Mouse (Mus musculus) fat pad, adult 2 months (tissue): ENCODE data around the gene Tvp23b.

Source experiments
- DNase-seq: peaks from one replicate; pipeline ENCODE4 v3.0.0-alpha.2; 2011; ENCODE audit warnings: low read depth, low spot score; ENCODE audit errors: extremely low read depth

The Tvp23b gene

DNA sequence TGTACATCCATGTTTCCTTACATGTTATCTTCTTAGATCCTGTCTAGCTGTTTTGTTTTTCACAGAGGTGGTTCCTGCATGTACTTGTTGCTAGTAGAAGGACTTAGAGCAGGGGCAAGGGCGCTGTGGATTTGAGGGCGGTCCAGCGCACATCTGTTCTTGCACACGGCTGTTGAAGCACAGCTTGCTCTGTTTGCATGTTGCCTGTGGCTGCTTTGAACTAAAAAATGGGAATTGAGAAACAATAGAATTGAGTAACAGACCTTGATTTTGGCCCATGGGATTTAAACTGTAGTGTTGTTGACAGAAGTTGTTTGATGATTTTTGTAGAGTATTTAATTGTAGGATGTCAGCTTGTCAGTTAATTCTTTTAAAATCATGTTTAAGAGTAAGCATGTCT is 11.5 kb downstream of the Tvp23b start:
- no peak for DNase-seq

DNA sequence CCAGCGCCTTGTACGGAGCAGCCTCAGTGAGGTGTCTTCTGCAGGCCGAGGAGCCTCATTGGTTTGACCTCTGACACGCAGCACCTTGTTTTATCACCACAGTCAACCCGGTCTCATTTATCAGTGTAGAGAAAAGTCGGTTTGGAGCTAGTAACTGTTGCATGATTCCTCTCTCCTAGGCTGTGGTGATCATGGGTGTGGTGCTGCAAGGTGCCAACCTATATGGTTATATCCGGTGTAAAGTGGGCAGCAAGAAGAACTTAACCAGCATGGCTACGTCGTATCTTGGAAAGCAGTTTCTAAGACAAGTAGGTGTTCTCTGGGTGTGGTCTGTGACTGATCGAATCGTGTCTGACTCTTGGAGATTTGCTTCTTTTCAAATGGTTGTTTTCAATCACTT is 12.5 kb downstream of the Tvp23b start:
- DNase-seq, result no peak

DNA sequence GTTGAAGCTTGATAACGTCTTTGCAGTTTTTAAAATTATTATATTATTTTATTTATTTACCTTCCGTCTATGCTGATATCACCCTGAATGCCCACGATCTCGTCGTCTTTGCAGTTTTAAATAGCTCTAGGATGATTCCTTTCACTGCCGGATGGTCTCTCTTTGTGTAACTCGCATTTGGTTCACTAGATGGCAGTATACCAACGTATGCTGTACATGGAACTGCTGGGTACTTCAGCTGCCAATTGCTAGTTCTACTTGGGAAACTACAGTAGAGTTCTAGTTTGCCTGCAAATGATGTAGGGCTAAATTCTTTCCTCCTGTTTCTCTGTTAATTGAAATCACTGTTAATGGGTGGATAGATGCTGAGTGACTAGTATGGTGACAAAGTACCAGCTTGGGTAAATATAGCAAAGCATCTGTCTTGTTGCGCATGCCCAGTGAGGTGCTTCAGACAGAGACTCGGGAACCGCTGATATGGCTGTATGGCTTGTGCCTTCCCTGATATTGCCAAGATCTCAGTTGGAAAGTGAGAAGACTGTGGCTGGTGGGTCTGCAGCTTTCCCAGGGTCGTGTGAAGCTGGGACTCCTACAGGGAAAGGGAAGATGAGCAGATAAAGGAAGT is 22.6 kb downstream of the Tvp23b start:
- DNase-seq, result no peak

DNA sequence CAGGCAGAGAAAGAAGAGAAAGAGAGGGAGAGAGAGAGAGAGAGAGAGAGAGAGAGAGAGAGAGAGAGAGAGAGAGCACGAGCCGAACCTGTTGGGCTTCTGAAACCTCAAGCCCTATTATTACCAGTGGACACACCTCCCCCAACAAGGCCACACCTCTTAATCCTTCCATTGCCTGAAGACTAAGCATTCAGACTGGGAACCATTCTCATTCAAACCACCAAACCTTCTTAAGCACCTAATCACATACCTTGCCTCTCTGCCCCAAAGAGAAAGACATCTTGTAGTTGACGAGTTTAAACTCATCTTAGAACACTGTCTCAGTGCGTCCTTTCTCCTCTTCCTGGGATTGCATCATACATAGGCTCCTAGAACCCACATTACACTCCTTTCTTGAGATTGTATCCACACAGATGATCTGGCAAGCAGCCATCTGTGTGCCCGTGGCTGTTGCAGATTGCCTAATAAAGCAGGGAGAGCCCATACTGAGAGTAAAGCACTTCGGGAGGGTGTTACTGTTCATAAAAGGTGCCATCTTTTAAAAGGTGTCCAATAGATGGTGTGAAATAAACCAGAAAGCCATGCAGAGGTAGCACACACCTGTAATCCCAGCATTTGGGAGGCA is 24.7 kb downstream of the Tvp23b start:
- no peak for DNase-seq

DNA sequence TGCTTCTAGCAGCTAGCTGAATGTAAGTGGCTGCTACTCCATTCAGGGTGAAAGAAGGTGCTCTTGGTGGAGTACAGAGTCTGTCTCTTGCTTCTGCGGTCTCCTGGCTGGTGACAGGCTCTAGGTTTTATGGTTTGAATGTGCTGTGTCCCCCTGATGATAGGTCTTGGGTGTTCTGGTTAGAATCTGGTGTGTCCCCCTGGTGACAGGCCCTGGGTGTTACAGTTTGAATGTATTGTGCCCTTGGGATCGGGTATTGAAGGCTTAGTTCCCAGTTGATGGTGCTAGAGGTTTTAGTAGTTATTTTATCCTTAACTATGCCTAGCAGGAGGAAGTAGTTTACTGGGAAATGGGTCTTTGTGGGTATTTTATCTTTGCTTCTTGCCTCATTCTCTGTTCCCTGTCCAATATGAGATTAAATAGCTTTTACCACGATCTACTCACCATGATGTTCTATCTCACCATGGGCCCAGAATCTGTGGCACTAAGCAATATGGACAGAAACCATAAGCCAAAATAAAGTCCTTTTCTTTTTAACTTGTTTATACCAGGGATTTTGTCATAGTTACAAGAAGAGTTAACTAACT is 30.6 kb downstream of the Tvp23b start:
- no peak for DNase-seq

DNA sequence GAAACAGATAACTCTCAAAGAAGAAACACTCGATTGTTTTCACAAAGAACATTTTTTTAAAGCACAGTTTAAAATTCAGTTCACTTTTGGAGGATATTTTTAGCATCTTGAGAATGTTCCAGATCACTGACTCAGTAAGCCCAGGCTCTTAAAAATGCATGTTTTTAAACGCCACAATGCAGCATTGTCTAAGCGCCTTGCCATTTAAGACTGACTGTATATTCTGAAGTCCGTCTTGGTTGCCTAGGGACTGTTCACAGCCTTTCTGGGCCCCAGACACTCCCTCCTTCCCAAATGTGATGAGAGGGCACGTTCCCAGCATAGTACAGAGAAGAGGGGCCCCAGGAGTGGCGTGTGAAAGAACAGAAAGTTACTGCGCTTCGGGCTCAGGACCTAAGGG is 32.1 kb downstream of the Tvp23b start:
- no peak for DNase-seq

DNA sequence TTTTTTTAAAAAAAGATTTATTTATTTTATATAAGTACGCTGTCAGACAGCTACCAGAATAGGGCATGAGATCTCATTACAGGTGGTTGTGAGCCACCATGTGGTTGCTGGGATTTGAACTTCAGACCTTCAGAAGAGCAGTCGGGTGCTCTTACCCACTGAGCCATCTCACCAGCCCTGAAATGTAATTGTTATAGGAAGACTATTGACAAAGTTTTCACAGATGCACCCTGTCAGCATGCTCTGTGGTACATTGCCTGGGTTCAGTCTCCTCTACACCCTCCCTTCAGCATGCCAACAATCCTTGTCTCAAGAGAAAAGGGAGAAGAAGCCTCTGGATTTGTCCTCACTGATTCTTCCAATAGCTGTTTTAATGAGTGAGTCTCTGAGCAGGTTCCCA is 33.9 kb downstream of the Tvp23b start:
- no peak for DNase-seq

DNA sequence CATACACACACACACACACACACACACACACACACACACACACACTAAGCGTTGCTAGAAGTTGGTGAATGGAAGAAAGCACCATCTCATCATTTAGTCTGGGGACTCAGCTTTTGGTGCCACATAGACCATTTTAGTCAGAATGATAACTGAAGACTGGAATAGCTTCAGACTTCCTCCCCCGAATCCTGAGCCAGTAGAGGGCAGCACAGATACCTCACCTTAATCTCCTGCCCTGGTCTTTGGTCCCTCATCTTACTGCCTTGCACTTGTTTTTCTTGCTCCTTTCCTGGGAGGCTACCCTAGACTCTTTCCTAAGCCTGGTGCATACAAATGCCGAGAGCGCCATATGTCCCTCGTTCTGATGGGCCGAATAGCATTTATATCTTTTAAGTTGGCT is 35.3 kb downstream of the Tvp23b start:
- no peak for DNase-seq

DNA sequence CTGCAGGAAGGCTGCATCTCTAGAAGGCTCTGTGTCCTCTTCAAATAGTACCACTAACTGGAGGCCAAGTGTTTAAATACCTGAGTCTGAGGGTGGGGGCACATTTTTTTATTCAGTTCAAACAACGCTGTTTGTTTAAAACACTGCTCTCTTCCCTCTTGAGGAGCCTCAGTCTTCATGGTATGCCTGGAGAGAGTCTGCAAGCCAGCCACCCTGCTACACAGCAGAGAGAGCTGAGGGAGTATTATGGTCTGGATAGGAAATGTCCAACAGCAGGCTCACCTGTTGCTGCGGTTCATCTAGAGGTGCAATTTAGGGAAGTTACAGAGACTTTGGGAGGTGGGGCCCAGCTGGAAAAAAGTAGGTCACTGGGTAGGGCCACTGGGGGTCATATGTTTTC is 36.2 kb downstream of the Tvp23b start:
- no peak for DNase-seq

DNA sequence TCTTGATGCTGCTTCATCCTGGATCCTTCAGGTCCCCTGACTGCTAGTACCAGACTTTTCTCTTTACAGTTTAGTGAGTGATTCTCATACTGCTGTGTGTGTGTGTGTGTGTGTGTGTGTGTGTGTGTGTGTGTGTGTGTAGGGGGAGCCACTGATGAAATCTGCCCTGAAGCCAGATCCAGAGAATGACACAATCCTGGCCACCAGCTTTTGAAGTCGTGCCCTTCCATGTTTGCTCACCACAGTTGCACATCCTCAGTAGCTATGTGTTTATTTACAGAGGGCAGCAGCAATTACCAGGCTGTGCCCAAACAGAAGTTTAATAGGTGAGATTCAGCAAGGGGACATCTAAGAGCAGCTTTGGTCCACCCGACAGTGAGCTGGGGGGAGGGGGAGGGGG is 37.5 kb downstream of the Tvp23b start:
- no peak for DNase-seq

DNA sequence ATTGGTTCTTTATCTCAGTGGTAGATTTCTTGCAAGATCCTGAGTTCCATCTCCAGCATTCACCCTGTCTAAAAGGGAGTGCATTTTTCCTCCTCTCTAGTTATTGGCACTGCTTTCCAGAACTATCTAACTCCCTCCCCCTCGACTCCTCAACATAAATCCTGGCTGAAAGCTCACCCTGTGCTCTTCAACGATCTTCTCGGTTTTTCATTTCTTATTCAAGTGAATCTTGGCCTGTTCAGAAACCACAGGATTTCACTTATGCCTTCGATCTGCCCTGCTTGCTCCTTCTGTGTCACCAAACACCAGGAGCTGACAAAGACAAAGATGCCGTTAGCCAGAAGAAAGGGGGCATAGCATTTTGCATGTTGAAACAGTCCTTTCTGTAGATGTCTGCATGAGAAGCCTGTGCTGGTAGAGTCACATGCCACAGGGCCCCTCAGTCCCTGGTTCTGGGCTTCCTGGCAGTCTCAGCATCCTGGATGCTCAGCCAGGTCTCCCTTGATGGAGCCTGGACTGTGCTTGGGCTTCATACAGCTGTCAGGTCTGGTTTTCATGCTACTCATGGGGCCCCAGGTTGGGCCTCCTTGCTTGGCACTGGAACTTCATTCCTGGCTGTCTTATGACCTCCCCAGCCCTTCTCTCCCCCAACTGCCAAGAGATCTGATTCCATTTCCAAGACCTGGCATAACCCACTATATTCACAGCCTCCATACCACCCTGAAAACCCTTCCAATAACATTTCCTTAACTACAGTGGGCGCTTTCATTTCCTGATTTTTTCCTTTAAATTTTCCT is 40.9 kb downstream of the Tvp23b start:
- DNase-seq, result no peak

DNA sequence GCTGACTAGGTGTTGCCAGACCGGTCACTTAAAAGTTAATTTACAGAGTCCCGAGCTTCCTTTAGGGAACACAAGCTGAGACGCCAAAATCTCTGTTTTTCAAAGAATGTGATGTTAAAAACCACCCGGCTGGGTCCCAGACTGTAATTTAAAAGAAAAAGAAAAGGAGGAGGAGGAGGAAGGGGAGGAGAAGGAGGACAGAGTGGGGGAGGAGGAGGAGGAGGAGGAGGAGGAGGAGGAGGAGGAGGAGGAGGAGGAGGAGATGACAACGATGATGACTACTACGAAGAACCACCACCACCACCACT is 41.4 kb downstream of the Tvp23b start:
- no peak for DNase-seq

DNA sequence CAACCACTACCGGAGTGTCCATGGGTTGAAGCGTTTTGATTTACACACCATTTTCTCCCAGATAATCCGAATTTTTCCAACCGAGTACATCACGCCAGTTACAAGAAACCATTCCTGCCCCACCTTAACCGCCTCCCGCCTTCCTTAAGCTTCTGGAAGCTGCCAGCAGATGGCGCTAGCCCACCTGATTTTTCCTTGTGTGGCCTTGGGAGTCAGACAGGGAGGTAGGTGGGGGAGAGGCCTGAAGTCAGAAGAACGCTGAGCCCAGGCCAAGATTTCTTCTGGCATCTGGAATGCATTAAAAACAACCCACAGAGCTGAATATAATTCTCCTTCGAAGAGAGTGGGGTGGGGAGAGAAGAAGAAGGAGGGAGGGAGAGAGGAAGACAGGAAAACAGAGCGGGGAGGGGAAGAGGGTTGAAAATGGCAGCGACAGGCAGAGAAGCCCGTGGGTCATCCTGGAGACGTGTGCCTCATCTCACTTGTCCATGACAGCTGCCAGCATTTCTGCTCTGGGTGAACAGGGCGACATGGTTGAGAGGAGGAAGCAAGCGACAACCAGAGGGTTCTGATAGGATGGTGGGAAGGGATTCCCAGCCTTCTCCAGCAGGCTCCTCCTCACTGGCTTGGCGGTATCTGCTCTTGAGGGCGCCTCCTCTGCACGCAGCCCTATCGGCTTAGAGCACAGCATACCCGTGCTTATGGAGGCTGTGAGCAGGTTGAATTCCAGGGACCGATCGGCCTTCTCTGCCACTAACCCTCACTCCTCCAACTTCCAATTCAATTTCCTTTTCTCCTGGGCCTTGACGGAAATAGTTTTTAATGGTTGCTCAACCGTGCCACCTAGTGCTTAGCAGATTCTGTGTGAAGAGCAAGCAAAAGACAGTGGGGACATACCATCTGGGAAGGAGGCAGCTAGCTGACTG is 42.1 kb downstream of the Tvp23b start:
- no peak for DNase-seq

DNA sequence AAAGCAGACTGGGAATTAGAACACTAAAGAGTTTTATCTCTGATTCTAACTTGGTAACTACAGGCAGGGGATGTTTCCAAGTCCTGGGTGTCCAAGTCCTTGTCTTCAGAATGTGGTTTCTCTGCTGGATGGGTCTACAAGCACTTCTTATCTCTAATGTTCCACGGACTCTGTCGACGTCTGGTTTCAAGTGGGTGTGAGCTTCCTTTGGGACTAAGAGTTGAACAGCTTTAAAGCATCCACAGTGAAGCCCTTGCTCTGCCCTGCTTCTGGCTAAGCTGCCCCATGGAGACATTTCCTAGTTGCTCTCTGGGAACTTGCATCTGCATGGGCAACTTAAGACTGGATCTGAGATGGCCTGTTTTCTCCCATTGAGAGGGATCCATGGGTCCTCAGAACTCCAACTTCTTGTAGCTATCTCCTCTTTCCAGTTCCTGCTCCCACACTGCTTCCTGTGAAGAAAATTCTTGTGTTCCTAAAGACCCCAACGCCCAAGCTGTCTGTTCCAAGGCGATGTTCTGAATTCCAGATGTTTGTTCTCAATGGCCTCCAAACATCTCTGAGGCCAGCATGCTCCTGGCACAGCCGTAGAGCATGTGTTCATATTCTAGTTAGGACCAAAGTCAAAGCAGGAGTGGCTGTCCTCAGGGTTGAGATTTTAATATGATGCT is 45.0 kb downstream of the Tvp23b start:
- DNase-seq, result no peak

DNA sequence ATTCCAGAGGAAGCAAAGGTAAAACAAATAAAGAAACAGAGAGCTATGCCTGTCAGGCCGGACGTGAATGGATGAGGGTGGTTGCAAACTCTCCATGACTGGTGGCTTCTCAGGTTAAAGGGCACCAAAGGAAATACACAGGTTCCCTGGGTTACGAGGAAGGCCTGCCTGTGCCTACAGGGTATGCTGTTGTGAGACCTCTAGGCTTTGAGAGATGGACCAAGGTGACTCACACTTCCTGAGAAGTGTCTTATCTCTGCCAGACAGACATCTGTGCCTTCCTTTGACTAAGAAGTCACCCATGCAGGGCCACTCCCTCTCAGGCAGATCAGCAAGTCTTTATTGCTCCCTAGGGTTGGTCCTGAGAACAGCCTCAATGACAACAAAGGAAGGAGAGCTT is 50.5 kb downstream of the Tvp23b start:
- no peak for DNase-seq

DNA sequence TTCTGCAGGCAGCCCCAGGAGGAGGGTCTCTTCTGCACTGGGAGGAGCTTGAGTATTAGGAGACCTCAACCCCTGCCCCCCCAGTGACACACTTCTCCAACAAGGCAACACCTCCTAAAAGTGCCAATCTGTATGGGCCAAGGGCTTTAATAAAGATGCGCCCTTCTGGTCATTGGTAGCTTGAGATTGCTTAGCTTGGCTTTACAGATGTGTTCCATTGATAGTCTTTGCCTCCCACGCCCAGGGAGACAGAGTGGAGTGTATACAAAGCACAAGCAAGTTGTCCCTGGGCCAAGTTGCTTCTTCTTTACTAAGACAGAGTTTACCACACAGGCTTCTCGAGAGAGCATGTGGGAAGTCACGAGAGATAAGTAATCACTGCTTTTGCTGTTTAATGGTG is 51.3 kb downstream of the Tvp23b start:
- DNase-seq, result no peak

DNA sequence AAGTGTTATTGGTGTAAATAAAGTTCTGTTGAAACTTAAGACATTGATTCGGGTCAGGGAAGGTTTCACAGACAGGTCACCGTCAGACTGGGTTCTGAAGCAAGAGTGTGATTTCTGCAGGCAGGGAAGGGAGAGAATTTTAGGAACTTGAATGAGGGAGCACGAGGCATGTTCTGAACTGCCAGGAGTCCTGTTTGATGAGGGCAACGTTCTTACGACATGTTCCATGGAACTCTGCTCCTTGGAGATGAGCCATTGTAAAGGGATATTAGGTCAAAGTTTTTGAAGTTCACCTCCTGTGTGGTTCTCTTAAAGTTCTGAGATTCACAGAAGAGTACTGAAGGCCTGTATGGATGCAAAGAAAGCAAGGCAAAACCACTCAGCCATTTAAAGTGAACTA is 51.9 kb downstream of the Tvp23b start:
- peak; percentile 11 for DNase-seq

DNA sequence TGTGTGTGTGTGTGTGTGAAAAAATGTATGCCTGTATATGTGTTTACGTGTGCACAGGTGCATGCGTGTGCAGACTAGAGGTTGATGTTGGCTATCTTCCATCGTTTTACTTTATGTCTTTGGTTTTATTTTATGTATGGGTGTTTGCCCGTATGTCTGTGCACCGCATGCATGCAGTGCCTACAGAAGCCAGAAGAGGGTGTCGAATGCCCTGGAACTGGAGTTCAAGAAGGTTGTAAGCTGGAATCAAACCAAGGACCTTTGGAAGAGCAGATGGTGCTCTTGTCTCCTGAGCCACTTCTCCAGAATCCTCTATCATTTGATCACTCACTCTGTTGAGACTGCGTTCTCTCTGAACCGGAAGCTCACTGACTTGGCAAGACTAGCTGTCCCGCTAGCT is 53.8 kb downstream of the Tvp23b start:
- no peak for DNase-seq

DNA sequence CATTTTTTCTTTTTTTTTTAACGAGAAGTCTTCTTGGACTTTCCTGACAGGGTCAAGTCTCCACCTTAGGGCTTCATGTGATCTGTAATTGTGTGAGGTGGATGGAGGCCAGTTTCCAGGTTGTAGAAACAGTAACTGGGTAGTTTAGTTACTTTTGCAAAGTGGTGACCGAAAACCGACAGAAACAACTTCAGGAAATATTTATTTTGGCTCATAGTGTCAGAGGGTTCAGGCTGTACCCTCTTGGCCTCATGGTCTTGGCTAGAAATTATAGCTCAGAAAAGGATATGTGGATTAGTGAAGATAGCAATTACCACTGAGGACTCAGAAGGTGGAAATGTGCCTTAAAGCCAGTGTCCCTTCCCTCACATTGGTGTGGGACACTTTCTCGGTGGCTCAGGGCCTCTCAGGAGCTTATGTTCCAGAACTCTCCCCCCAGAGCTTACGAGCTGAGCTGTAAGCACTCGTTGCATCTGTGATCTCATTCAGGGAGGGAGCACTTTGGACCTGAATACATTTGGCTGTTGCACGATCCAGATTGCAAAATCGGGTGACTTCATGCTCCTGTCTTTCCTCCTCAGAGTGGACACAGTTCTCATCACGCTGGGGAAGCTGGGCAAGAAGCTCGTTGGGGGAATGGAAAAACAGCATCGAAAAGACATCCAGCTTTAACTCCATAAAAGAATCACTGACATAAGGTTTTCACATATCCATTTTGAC is 55.7 kb downstream of the Tvp23b start:
- DNase-seq, result no peak

DNA sequence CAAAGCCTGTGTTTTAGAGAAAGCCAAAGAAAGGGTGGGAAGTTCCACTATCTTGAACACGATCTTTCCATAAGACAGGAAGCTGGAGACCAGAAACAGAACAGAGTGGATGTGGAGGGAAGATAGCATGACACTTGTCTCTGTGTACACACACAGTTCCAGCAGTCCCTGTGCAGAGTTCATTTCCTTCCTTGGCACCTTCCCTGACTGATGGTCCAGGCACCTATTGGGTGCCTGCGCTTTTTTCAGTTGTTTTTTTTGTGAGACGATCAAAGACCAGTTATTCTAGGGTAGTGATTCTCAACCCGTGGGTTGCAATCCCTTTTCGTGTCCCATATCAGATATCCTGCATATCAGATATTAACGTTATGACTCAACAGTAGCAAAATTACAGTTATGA is 58.7 kb downstream of the Tvp23b start:
- DNase-seq, result no peak
